Mouse (Mus musculus) MEL (cell line): Measurements from ENCODE around the gene 2310022A10Rik. TPM values are rescaled to one million over a fixed set of nuclear protein-coding genes. Genes with fewer than 3 reads are reported as not detected.
A peak's percentile ranks its signal among the peaks of the same experiment; 100 is the strongest.

Experiments
- DNase-seq: peaks from one replicate; pipeline ENCODE4 v3.0.0; 2011; ENCODE audit warnings: low read depth, low spot score
- H3K27ac ChIP-seq: 2 replicates; pipeline ENCODE4 v1.5.1; 2012; ENCODE audit warnings: low read depth, mild to moderate bottlenecking, control low read depth, low read length, moderate library complexity; ENCODE audit not compliant: control insufficient read depth
- H3K27me3 ChIP-seq, 2 experiments: fragments of 150-350 bp in 1 of 2; sonication (generic) in 1 of 2; 2 replicates each; pipeline ENCODE4 v1.6.1; 2012; ENCODE audit warnings: low read length in 2 of 2, mild to moderate bottlenecking in 2 of 2, improper control_type of control experiment in 1 of 2, moderate library complexity in 1 of 2; ENCODE audit not compliant: insufficient read depth in 2 of 2, control insufficient read depth in 1 of 2
- H3K36me3 ChIP-seq, 2 experiments: 2 replicates each; pipeline ENCODE4 v1.6.1; 2012 to 2014; ENCODE audit warnings: low read length in 2 of 2, improper control_type of control experiment in 1 of 2, inconsistent platforms in 1 of 2, mild to moderate bottlenecking in 1 of 2; ENCODE audit not compliant: insufficient read depth in 2 of 2, control insufficient read depth in 1 of 2
- H3K4me1 ChIP-seq, 2 experiments: fragments of 150-350 bp in 1 of 2; sonication (generic) in 1 of 2; 2 replicates each; pipeline ENCODE4 v1.6.1; 2012; ENCODE audit warnings: low read length in 2 of 2, improper control_type of control experiment in 1 of 2, mild to moderate bottlenecking in 1 of 2; ENCODE audit not compliant: insufficient read depth in 2 of 2, control insufficient read depth in 1 of 2
- H3K4me3 ChIP-seq, 2 experiments: fragments of 150-350 bp in 1 of 2; sonication (generic) in 1 of 2; 2 replicates each; pipeline ENCODE4 v1.5.1; 2012; ENCODE audit warnings: low read depth in 2 of 2, low read length in 2 of 2, mild to moderate bottlenecking in 2 of 2, moderate library complexity in 2 of 2, control low read depth in 1 of 2, improper control_type of control experiment in 1 of 2; ENCODE audit not compliant: control insufficient read depth in 1 of 2, insufficient read depth in 1 of 2
- H3K79me2 ChIP-seq: 2 replicates; pipeline ENCODE4 v1.6.1; 2012; ENCODE audit warnings: mild to moderate bottlenecking, low read length, moderate library complexity; ENCODE audit not compliant: control insufficient read depth, poor library complexity, insufficient read depth
- H3K9ac ChIP-seq: 2 replicates; pipeline ENCODE4 v1.6.1; 2012; ENCODE audit warnings: low read depth, mild to moderate bottlenecking, control low read depth, low read length, moderate library complexity; ENCODE audit not compliant: control insufficient read depth, poor library complexity, severe bottlenecking
- H3K9me3 ChIP-seq: fragments of 150-350 bp; sonication (generic); replicated peaks from 2 replicates; pipeline ENCODE4 v1.6.1; 2012; ENCODE audit warnings: mild to moderate bottlenecking, low read length, improper control_type of control experiment, moderate library complexity; ENCODE audit not compliant: insufficient read depth
- CHD1 ChIP-seq: IDR thresholded peaks from 2 replicates; pipeline ENCODE4 v1.6.1; 2012; ENCODE audit warnings: low read depth, mild to moderate bottlenecking, inconsistent platforms, low read length, improper control_type of control experiment
- CHD2 ChIP-seq: IDR thresholded peaks from 2 replicates; pipeline ENCODE4 v1.6.1; 2011; ENCODE audit warnings: low read length, improper control_type of control experiment
- ELF1 ChIP-seq: IDR thresholded peaks from 2 replicates; pipeline ENCODE4 v1.6.1; 2014; ENCODE audit warnings: low read depth, mild to moderate bottlenecking, inconsistent platforms, low read length, improper control_type of control experiment, moderate library complexity
- ETS1 ChIP-seq: IDR thresholded peaks from 2 replicates; pipeline ENCODE4 v1.6.1; 2012; ENCODE audit warnings: low read depth, mild to moderate bottlenecking, inconsistent platforms, low read length, improper control_type of control experiment, moderate library complexity
- HCFC1 ChIP-seq: IDR thresholded peaks from 2 replicates; pipeline ENCODE4 v1.6.1; 2012; ENCODE audit warnings: low read depth, mild to moderate bottlenecking, inconsistent platforms, low read length, improper control_type of control experiment, moderate library complexity
- MAFK ChIP-seq: IDR thresholded peaks from 2 replicates; pipeline ENCODE4 v1.6.1; 2011; ENCODE audit warnings: low read depth, mild to moderate bottlenecking, low read length, improper control_type of control experiment, borderline replicate concordance
- MEF2A ChIP-seq: IDR thresholded peaks from 2 replicates; pipeline ENCODE4 v1.6.1; 2014; ENCODE audit warnings: low read depth, mild to moderate bottlenecking, inconsistent platforms, low read length, improper control_type of control experiment; ENCODE audit not compliant: poor library complexity, insufficient replicate concordance, severe bottlenecking; ENCODE audit errors: extremely low read depth
- MXI1 ChIP-seq: IDR thresholded peaks from 2 replicates; pipeline ENCODE4 v1.6.1; 2011; ENCODE audit warnings: mild to moderate bottlenecking, low read depth, low read length, improper control_type of control experiment
- MYC ChIP-seq: IDR thresholded peaks from 2 replicates; pipeline ENCODE4 v1.6.1; 2011; ENCODE audit warnings: low read depth, mild to moderate bottlenecking, low read length, improper control_type of control experiment, moderate library complexity
- NRF1 ChIP-seq: IDR thresholded peaks from 2 replicates; pipeline ENCODE4 v1.6.1; 2014; ENCODE audit warnings: low read depth, mild to moderate bottlenecking, inconsistent platforms, low read length, improper control_type of control experiment, moderate library complexity; ENCODE audit not compliant: poor library complexity, insufficient read depth, severe bottlenecking
- POLR2A ChIP-seq, 2 experiments: IDR thresholded peaks; 2 replicates each; pipeline ENCODE4 v1.6.1; 2011 to 2012; ENCODE audit warnings: low read length in 2 of 2, mild to moderate bottlenecking in 2 of 2, control low read depth in 1 of 2, improper control_type of control experiment in 1 of 2, low read depth in 1 of 2, moderate library complexity in 1 of 2; ENCODE audit not compliant: control insufficient read depth in 1 of 2, insufficient read depth in 1 of 2, poor library complexity in 1 of 2
- RAD21 ChIP-seq: IDR thresholded peaks from 2 replicates; pipeline ENCODE4 v1.6.1; 2011; ENCODE audit warnings: mild to moderate bottlenecking, low read depth, low read length, improper control_type of control experiment
- RCOR1 ChIP-seq: IDR thresholded peaks from 2 replicates; pipeline ENCODE4 v1.6.1; 2012; ENCODE audit warnings: low read depth, mild to moderate bottlenecking, inconsistent platforms, low read length, improper control_type of control experiment
- SMC3 ChIP-seq: IDR thresholded peaks from 2 replicates; pipeline ENCODE4 v1.6.1; 2011; ENCODE audit warnings: low read depth, low read length, improper control_type of control experiment
- TCF12 ChIP-seq: IDR thresholded peaks from 2 replicates; pipeline ENCODE4 v1.6.1; 2014; ENCODE audit warnings: low read depth, mild to moderate bottlenecking, inconsistent platforms, low read length, improper control_type of control experiment, moderate library complexity
- USF1 ChIP-seq: IDR thresholded peaks from 2 replicates; pipeline ENCODE4 v1.6.1; 2014; ENCODE audit warnings: low read depth, mild to moderate bottlenecking, inconsistent platforms, low read length, improper control_type of control experiment, moderate library complexity
- ZC3H11A ChIP-seq: IDR thresholded peaks from 2 replicates; pipeline ENCODE4 v1.6.1; 2012; ENCODE audit warnings: low read depth, mild to moderate bottlenecking, inconsistent platforms, low read length, improper control_type of control experiment
- ZKSCAN1 ChIP-seq: IDR thresholded peaks from 2 replicates; pipeline ENCODE4 v1.6.1; 2012; ENCODE audit warnings: low read depth, mild to moderate bottlenecking, inconsistent platforms, low read length, improper control_type of control experiment, moderate library complexity
- ZNF384 ChIP-seq: IDR thresholded peaks from 2 replicates; pipeline ENCODE4 v1.6.1; 2012; ENCODE audit warnings: low read depth, mild to moderate bottlenecking, inconsistent platforms, low read length, improper control_type of control experiment
- polyA plus RNA-seq, 2 experiments: library from polyadenylated mRNA; stranded (reverse) in 1 of 2; unstranded in 1 of 2; fragments of >175 nt in 1 of 2; fragments of >200 nt in 1 of 2; gene quantifications; 2 replicates each; pipeline versions ENCODE4 v1.2.1 to v1.2.4; 2012; ENCODE audit warnings: low replicate concordance in 2 of 2, low read depth in 1 of 2; ENCODE audit not compliant: insufficient read length in 2 of 2, insufficient read depth in 1 of 2, missing spikeins in 1 of 2
- total RNA-seq: library from RNA; depleted of rRNA; stranded (reverse); fragments of 300-350 nt; gene quantifications from 2 replicates; pipeline ENCODE4 v1.2.3, GENCODE M21; 2012

The 2310022A10Rik gene
- total and polyA plus RNA-seq, 3 experiments, result 6.6 to 33.2 TPM; not detected in 1

DNA sequence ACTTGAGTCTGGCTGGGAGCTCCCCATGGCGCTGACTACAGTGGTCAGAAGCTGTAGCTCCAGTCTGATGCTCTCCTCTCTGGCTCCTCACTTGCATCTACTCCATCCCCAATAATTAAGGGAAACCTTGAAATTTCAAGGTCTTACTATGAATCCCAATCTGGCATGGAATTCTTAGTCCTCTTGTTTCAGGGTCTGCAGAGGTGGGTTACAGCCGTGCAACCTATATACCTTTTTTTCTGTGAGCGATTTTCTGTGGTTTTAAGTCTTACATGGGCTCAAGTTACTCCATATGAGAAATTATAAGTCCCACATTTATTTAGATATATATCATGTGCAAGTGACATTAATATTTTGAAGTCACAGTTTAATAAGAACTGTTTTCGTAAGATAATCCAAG, 37.1 kb downstream of the 2310022A10Rik start:
- H3K79me2 ChIP-seq, result peaks cover 33% of the 10 kb centered on the region
- peaks cover 0 to 11% of the 10 kb centered on the region in 2 experiments; a peak in 2 of 4 replicates for H3K4me1 ChIP-seq
- H3K9me3 ChIP-seq, result no peaks in the 10 kb centered on the region
- peaks cover 0 to 6% of the 10 kb centered on the region in 2 experiments; a peak in 1 of 4 replicates for H3K36me3 ChIP-seq
- DNase-seq, result no peak
- no peak overlapping the region for H3K9ac ChIP-seq
- no peak overlapping the region for H3K4me3 ChIP-seq
- no peak overlapping the region for H3K27ac ChIP-seq
- TF ChIP-seq USF1 (no peak), MYC (no peak), TCF12 (no peak), CHD2 (no peak)
- no peaks in the 10 kb centered on the region for H3K27me3 ChIP-seq

- DNase-seq, result peak; percentile 18
- Histone ChIP-seq H3K4me3 (peak overlapping the region; percentile 46 to 79), H3K4me1 (peaks cover 0 to 15% of the 10 kb centered on the region in 2 experiments; a peak in 2 of 4 replicates), H3K36me3 (peaks cover 0 to 6% of the 10 kb centered on the region in 2 experiments; a peak in 1 of 4 replicates), H3K27me3 (no peaks in the 10 kb centered on the region), H3K9me3 (no peaks in the 10 kb centered on the region), H3K27ac (peak overlapping the region; percentile 78), H3K9ac (peak overlapping the region; percentile 62), H3K79me2 (peaks cover 37% of the 10 kb centered on the region)
- TF ChIP-seq ZNF384 (peak; percentile 40; the same call in 1 of the 2 replicates), SMC3 (peak; percentile 18), RCOR1 (no peak), HCFC1 (no peak), RAD21 (no peak; the same call in none of the 2 replicates), ZC3H11A (0 out of 2 replicates have a peak, but pooled peaks have one; percentile 4), ETS1 (no peak), MEF2A (no peak), MXI1 (no peak), MAFK (no peak), ELF1 (no peak), ZKSCAN1 (no peak), POLR2A (IDR thresholded peaks at IDR 0.05; ENCODE audit: control insufficient read depth in 1 of 2, insufficient read depth in 1 of 2, low read depth in 1 of 2, low read length in 2 of 2, poor library complexity in 1 of 2) (no peak), USF1 (peak; percentile 42; the same call in 1 of the 2 replicates), NRF1 (no peak), CHD1 (no peak)
Observed at GRCm38 (mm10) chr7:27590566-27591213, 37.7 kb downstream of the 2310022A10Rik start.
